9 mouse cellular contexts compared by ENCODE assay signal in the genomic region with DNA sequence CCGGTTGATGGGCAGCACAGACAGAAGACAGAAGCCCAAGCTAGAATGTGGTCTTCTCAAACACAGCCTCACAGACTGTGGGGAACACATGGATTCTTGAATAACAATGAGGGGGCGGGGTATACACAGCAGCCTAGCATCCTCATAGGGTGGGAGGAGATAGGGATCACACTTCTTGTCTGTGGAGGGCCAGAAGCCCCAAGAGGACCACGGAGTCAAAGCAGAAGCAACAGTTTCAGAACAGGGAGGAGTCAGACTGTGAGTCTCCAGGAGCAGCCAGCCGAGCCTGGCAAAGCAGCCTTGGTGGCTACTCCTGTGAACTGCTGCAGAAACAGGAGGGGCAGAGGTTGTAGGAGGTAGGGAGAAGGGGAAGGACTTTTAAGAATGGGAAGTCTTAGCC. TPM values are rescaled to one million over a fixed set of nuclear protein-coding genes. Genes with fewer than 3 reads are reported as not detected.
DNase-seq lines count a peak whose midpoint lies in the region; ATAC-seq and TF ChIP-seq lines count a peak whose summit lies in the region.
"Had no signal": no experiment of that assay in that cellular context is flagged by ENCODE, and none has a peak within 500 bp of the region (broad histone marks: within the 10 kb centered on the region; RNA-seq: fewer than 3 reads in every experiment).

No protein-coding gene starts in this region.

- H3K4me3 ChIP-seq in lung, embryonic 14.5 days (ENCODE audit: low read depth, low read length), result no peak overlapping the region
- H3K4me3 ChIP-seq in lung, adult 2 months (replicated peaks; ENCODE audit: extremely low read depth, low read depth, low read length), result no peak overlapping the region
- no peak overlapping the region for H3K4me3 ChIP-seq in hindbrain, embryonic 13.5 days
- H3K4me3 ChIP-seq: megakaryocyte, embryonic 14.5 days had no signal

- no peaks in the 10 kb centered on the region for H3K36me3 ChIP-seq in lung, embryonic 14.5 days (ENCODE audit: insufficient read depth)
- no peaks in the 10 kb centered on the region for H3K36me3 ChIP-seq in hindbrain, embryonic 13.5 days

- ATAC-seq in frontal cortex, adult (ENCODE audit: low TSS enrichment), result 0 out of 2 replicates have a peak, but pooled peaks have one; percentile 8
- peak; percentile 26; the same call in 1 of the 2 replicates for ATAC-seq in lung, embryonic 14.5 days (ENCODE audit: insufficient read depth)
- ATAC-seq in hindbrain, embryonic 13.5 days (ENCODE audit: low FRiP score), result no peak

- H3K4me1 ChIP-seq in lung, embryonic 14.5 days (ENCODE audit: insufficient read depth), result peaks cover 4% of the 10 kb centered on the region; the same call in 1 of the 2 replicates
- H3K4me1 ChIP-seq in lung, adult 2 months (ENCODE audit: control insufficient read depth, insufficient read depth, low read length), result peaks cover 3% of the 10 kb centered on the region; the same call in 1 of the 2 replicates
- peaks cover 50% of the 10 kb centered on the region for H3K4me1 ChIP-seq in hindbrain, embryonic 13.5 days (replicated peaks)

- no peak for TF ChIP-seq POLR2A in lung, adult 2 months (IDR thresholded peaks at IDR 0.05; ENCODE audit: borderline replicate concordance, extremely low read depth, low read depth, low read length)

- DNase-seq in frontal cortex, postnatal 25 days (ENCODE audit: low spot score in 2 of 2), result no peak
- DNase-seq in lung, embryonic 14.5 days, result peak; percentile 46
- DNase-seq in lung, adult 2 months, result no peak
- DNase-seq in retina, postnatal 1 day, result peak; percentile 70
- no peak for DNase-seq in spleen, postnatal 4 days (ENCODE audit: low spot score in 2 of 2)
- DNase-seq in urinary bladder, postnatal 10 days (ENCODE audit: low spot score), result no peak

- H3K27me3 ChIP-seq in lung, embryonic 14.5 days (ENCODE audit: insufficient read depth, low read length), result peaks cover 24% of the 10 kb centered on the region
- H3K27me3 ChIP-seq in hindbrain, embryonic 13.5 days, result peaks cover 16% of the 10 kb centered on the region

- 2% methylated on average over 4 of the region's 4 CpGs for WGBS in lung, embryonic 14.5 days
- WGBS in lung, adult 2 months, result 9% methylated on average over 4 of the region's 4 CpGs
- 6% methylated on average over 4 of the region's 4 CpGs for WGBS in hindbrain, embryonic 13.5 days

- no peaks in the 10 kb centered on the region for H3K9me3 ChIP-seq in lung, embryonic 14.5 days (ENCODE audit: low read depth, low read length)
- no peaks in the 10 kb centered on the region for H3K9me3 ChIP-seq in hindbrain, embryonic 13.5 days
- H3K9me3 ChIP-seq: megakaryocyte, embryonic 14.5 days had no signal

- H3K27ac ChIP-seq in lung, embryonic 14.5 days (ENCODE audit: low read depth), result no peak overlapping the region
- H3K27ac ChIP-seq in hindbrain, embryonic 13.5 days, result no peak overlapping the region

- no peak for TF ChIP-seq CTCF in lung, embryonic 14.5 days (IDR thresholded peaks at IDR 0.05; ENCODE audit: low read depth)
- TF ChIP-seq CTCF in lung, adult 2 months (IDR thresholded peaks at IDR 0.05; ENCODE audit: insufficient read depth, low read length), result no peak

- H3K4me2 ChIP-seq in lung, embryonic 14.5 days, result peak overlapping the region; percentile 4; the same call in 1 of the 2 replicates
- H3K4me2 ChIP-seq in hindbrain, embryonic 13.5 days, result peak overlapping the region; percentile 71; the same call in 1 of the 2 replicates

- no peak overlapping the region for H3K9ac ChIP-seq in lung, embryonic 14.5 days
- no peak overlapping the region for H3K9ac ChIP-seq in hindbrain, embryonic 13.5 days

RNA-seq across cellular contexts. Expression of a gene that starts 1.5 kb away (rescaled TPM):
- polyA plus RNA-seq in lung, embryonic 14.5 days (2014; fragmentation: Nextera tagmentation; extraction: Ambion mirVana), result 1.9 and 2.3 TPM in 2 replicates
- polyA plus RNA-seq in lung, adult 2 months (2012; rRNA removed), result 3.6 and 3.8 TPM in 2 replicates
- 2.6 and 3.1 TPM in 2 replicates for polyA plus RNA-seq in hindbrain, embryonic 13.5 days (2015; fragmentation: Nextera tagmentation; extraction: Ambion mirVana)

RNA-seq across cellular contexts. Expression of a gene that starts 9.1 kb away (rescaled TPM):
- polyA plus RNA-seq in lung, embryonic 14.5 days (2014; fragmentation: Nextera tagmentation; extraction: Ambion mirVana), result 136 and 151 TPM in 2 replicates
- polyA plus RNA-seq in lung, adult 2 months (2012; rRNA removed), result 96.6 and 133 TPM in 2 replicates
- polyA plus RNA-seq in hindbrain, embryonic 13.5 days (2015; fragmentation: Nextera tagmentation; extraction: Ambion mirVana), result 156 and 157 TPM in 2 replicates

RNA-seq across cellular contexts. Expression of a gene that starts 19.3 kb away (rescaled TPM):
- polyA plus RNA-seq in lung, embryonic 14.5 days (2014; fragmentation: Nextera tagmentation; extraction: Ambion mirVana), result 303 and 318 TPM in 2 replicates
- polyA plus RNA-seq in lung, adult 2 months (2012; rRNA removed), result 30.6 and 46.7 TPM in 2 replicates
- 230 and 253 TPM in 2 replicates for polyA plus RNA-seq in hindbrain, embryonic 13.5 days (2015; fragmentation: Nextera tagmentation; extraction: Ambion mirVana)

Comparison
In these comparisons a context has a peak if more than half of its experiments do, and no peak if none do; other contexts are left out.
1. DNase-seq: peak in lung, embryonic 14.5 days (single experiment) and retina, postnatal 1 day (single experiment); none in frontal cortex, postnatal 25 days (0 of 2), lung, adult 2 months (single experiment), spleen, postnatal 4 days (0 of 2) and urinary bladder, postnatal 10 days (single experiment).